Mouse (Mus musculus) gastrocnemius, postnatal 4 days (tissue): ENCODE measurements around the gene Serpina11. TPM values are rescaled to one million over a fixed set of nuclear protein-coding genes. Genes with fewer than 3 reads are reported as not detected.
"Not testable (repeated sequence)": the region's sequence is repeated elsewhere in the genome, so short reads cannot be mapped to it uniquely, and the experiment has no call there.

ENCODE experiments used
- DNase-seq, 2 experiments: peaks; one replicate each; pipeline ENCODE4 v3.0.0; 2021 to 2022; ENCODE audit warnings: low spot score in 2 of 2, mixed read lengths in 2 of 2
- total RNA-seq, 2 experiments: library from RNA; stranded (reverse); gene quantifications; 2 replicates each; pipeline ENCODE4 v1.2.3; 2021

Gene Serpina11
- total RNA-seq, 2 experiments from 2014 or later, result 0.70 TPM; not detected in 1

- DNase-seq, result no peak
Observed at GRCm38 (mm10) chr12:103971080-103971479, 18.7 kb downstream of the Serpina11 start.

- no peak for DNase-seq
Observed at GRCm38 (mm10) chr12:103969577-103970116, 20.1 kb downstream of the Serpina11 start.

DNA sequence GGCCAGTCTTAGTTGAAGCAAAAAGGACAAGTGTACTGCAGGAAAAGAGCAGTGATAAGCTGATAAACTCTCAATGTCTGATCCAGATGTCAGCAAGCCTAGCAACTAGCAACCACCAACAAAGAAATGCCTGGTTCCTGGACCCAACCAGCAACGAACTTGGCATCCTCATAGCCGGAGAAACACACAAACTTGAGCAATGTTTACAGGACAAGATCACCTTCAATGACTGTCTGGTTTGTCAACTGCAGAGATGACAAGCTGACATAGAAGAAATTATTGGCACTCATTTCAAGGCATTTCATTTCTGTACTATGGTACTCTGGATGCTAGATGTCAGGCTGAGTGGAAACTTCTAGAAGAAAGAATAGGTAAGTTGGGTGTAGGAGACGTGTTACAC lies 23.0 kb downstream of the Serpina11 start:
- no peak for DNase-seq

DNA sequence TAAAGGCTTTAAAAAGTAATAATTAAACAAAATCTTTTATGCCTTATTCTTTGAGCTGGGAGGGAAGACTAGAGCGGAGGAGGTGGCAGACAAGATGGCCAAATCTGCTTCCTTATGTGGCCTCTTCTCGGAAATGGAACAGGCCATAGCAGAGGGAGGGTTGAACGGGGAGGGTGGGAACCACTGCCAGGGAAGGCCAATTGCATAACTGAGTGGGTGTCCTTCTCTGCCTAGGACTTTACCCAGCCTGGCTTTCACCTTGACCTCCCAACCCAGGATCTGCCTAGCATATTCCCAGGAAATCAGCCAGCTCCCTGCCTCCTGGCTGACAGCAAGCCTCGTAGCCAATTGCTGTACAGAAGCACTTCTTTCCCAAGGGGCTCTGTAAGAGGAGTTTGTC lies 26.5 kb downstream of the Serpina11 start:
- no peak for DNase-seq

DNA sequence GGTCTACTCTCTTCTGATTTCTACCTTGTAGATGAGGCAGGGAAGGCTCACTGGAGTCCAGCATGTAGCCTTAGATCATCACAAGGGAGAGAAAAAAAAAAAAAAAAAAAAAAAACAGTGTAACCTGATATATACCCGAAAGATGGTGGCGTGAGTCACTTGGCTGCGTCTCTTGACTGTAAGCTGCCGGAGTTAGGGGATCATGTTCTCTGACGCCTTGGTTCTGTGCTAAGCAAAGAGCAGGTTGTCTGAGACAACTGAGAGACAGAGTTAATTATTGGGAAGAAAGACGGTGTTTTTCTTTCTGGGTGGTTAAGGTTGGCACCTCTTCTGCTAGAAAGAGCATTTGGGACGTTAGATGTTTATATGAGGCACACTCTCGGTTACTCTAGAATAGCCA lies 26.9 kb downstream of the Serpina11 start:
- DNase-seq, result no peak

DNA sequence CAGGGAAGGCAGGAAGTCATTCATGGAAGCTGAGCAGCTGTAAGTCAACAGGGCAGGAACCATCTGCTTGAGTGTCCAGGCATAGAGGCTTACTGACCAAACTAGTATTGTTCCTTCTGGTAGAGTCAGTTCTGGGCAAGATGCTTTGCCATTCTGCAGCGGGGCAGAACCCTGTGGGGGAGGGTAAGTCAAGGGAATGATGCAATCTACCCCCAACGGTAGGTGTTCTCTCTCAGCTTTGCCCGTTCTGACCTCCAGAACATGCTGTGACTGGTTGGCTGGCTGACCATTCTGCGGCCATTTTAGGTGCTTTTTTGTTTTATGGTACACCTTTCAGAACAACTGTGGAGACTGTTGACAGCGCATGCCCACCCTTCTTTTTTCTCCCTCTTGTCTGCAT lies 27.4 kb downstream of the Serpina11 start:
- DNase-seq, result no peak

GRCm38 (mm10) chr12:103961716-103962115 lies 28.0 kb downstream of the Serpina11 start:
- no peak for DNase-seq

GRCm38 (mm10) chr12:103958798-103959197 lies 31.0 kb downstream of the Serpina11 start, which contains the start of gene Serpina1e:
Serpina1e (minus strand) TSS chr12:103958975.
- DNase-seq, result no peak

GRCm38 (mm10) chr12:103956555-103956954 lies 33.2 kb downstream of the Serpina11 start:
- DNase-seq, result not testable (repeated sequence)

- not testable (repeated sequence) for DNase-seq
Observed at GRCm38 (mm10) chr12:103952972-103953371, 36.8 kb downstream of the Serpina11 start.

DNA sequence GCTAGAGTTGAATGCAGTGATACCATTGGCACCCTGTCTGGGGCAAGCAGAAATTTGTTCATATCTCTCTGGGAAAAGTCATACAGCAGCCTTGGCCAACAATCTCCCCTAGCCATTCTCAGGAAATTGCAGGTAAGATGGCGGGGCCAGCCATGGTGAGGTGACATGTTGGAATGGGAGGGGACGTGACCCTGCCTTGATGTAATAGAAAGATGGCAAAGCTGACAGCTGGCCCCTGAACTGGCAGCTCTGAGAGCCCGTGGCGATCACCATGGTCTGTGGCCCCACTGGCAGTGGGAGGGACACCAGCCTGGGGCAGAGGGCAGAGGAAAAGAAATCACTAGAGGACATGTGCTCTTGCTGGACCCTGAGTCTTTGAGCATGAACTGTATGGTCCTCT lies 43.5 kb downstream of the Serpina11 start:
- no peak for DNase-seq

Other genes starting within 250 kb of the Serpina11 start
- gene Serpina1d, start 216.4 kb downstream of the Serpina11 start, total RNA-seq, result 10 to 100 TPM in 1 of 2 experiments, 1 to 10 TPM in 1; 1.1 to 11.4 TPM
- gene Serpina1b, start 159.6 kb downstream of the Serpina11 start, total RNA-seq, result 10 to 100 TPM in 1 of 2 experiments, 1 to 10 TPM in 1; 2.0 to 25.0 TPM
- 1 to 10 TPM in 1 of 2 experiments, under 1 TPM in 1; 0.93 to 9.3 TPM for gene Serpina1a, start 126.4 kb downstream of the Serpina11 start, total RNA-seq
- gene Serpina1c, start 85.1 kb downstream of the Serpina11 start, total RNA-seq, result 1 to 10 TPM; 1.1 to 7.3 TPM
- 10 to 100 TPM in 1 of 2 experiments, under 1 TPM in 1; 0.76 to 12.7 TPM for gene Serpina1e, start 31.0 kb downstream of the Serpina11 start, total RNA-seq
- not detected for gene Serpina9, start 23.8 kb upstream of the Serpina11 start, total RNA-seq
- gene Serpina12, start 54.5 kb upstream of the Serpina11 start, total RNA-seq, result not detected
- gene Serpina5, start 111.2 kb upstream of the Serpina11 start, total RNA-seq, result not detected
- gene Serpina3a, start 122.8 kb upstream of the Serpina11 start, total RNA-seq, result not detected
- gene Serpina3b, start 138.0 kb upstream of the Serpina11 start, total RNA-seq, result not detected
- 1 to 10 TPM; 1.6 to 1.8 TPM for gene Serpina3c, start 163.9 kb upstream of the Serpina11 start, total RNA-seq
- not detected for gene Serpina3f, start 224.6 kb upstream of the Serpina11 start, total RNA-seq
- under 1 TPM; 0.20 to 0.91 TPM for gene Serpina3g, start 246.3 kb upstream of the Serpina11 start, total RNA-seq